Mouse (Mus musculus) spleen, adult 2 months (tissue): ENCODE measurements around the gene Naa15.

Experiments used
- CTCF ChIP-seq: fragments of 200-500 bp; IDR thresholded peaks from 2 replicates; pipeline ENCODE4 v1.5.1; 2011; ENCODE audit warnings: mild to moderate bottlenecking, inconsistent platforms; ENCODE audit not compliant: insufficient read depth, insufficient read length, insufficient replicate concordance; ENCODE audit errors: extremely low read depth
- POLR2A ChIP-seq: fragments of 200-500 bp; IDR thresholded peaks from 2 replicates; pipeline ENCODE4 v1.6.1; 2011; ENCODE audit warnings: low read depth, low read length, inconsistent platforms

- TF ChIP-seq POLR2A (no peak), CTCF (no peak)
Measured at GRCm38 (mm10) chr3:51394881-51395280, 20.1 kb upstream of the Naa15 start.
